Mouse (Mus musculus) ES-E14 (cell line): Measurements from ENCODE around the gene Alkbh5. TPM values are rescaled to one million over a fixed set of nuclear protein-coding genes. Genes with fewer than 3 reads are reported as not detected.
"Not testable (repeated sequence)": the region's sequence is repeated elsewhere in the genome, so short reads cannot be mapped to it uniquely, and the experiment has no call there.

ENCODE experiments used
- DNase-seq: peaks from one replicate; pipeline ENCODE4 v3.0.0-alpha.2; 2013; ENCODE audit warnings: low read depth, low spot score
- H3K27ac ChIP-seq: 2 replicates; pipeline ENCODE4 v1.5.1; 2012; ENCODE audit warnings: low read depth, mild to moderate bottlenecking, low read length, moderate library complexity, mixed read lengths; ENCODE audit not compliant: poor library complexity, insufficient read depth, severe bottlenecking
- H3K36me3 ChIP-seq: 2 replicates; pipeline ENCODE4 v1.6.1; 2012; ENCODE audit warnings: mild to moderate bottlenecking, low read length, moderate library complexity, mixed read lengths; ENCODE audit not compliant: control insufficient read depth, poor library complexity, insufficient read depth, severe bottlenecking
- H3K4me1 ChIP-seq, 2 experiments: fragments of 150-350 bp in 1 of 2; sonication (generic) in 1 of 2; 2 replicates each; pipeline ENCODE4 v1.6.1; 2012; ENCODE audit warnings: low read length in 2 of 2, mild to moderate bottlenecking in 1 of 2, mixed read lengths in 1 of 2; ENCODE audit not compliant: control insufficient read depth in 2 of 2, insufficient read depth in 2 of 2, poor library complexity in 1 of 2
- H3K4me3 ChIP-seq, 2 experiments: fragments of 150-350 bp in 1 of 2; sonication (generic) in 1 of 2; 2 replicates each; pipeline ENCODE4 v1.5.1; 2012; ENCODE audit warnings: low read length in 2 of 2, low read depth in 1 of 2, mild to moderate bottlenecking in 1 of 2, mixed read lengths in 1 of 2; ENCODE audit not compliant: insufficient read depth in 1 of 2, poor library complexity in 1 of 2, severe bottlenecking in 1 of 2
- H3K9ac ChIP-seq: 2 replicates; pipeline ENCODE4 v1.6.1; 2012; ENCODE audit warnings: low read depth, mild to moderate bottlenecking, low read length, mixed read lengths; ENCODE audit not compliant: poor library complexity, insufficient read depth, severe bottlenecking
- H3K9me3 ChIP-seq: fragments of 150-350 bp; sonication (generic); 2 replicates; pipeline ENCODE4 v1.6.1; 2012; ENCODE audit warnings: low read depth, mild to moderate bottlenecking, low read length; ENCODE audit not compliant: control insufficient read depth, insufficient read depth
- CHD2 ChIP-seq: IDR thresholded peaks from 2 replicates; pipeline ENCODE4 v1.6.1; 2014; ENCODE audit warnings: mild to moderate bottlenecking, low read depth, low read length, inconsistent platforms
- HCFC1 ChIP-seq: IDR thresholded peaks from 2 replicates; pipeline ENCODE4 v1.6.1; 2012; ENCODE audit warnings: low read length, inconsistent platforms, borderline replicate concordance; ENCODE audit not compliant: insufficient read depth
- MAFK ChIP-seq: IDR thresholded peaks from 2 replicates; pipeline ENCODE4 v1.6.1; 2014; ENCODE audit warnings: mild to moderate bottlenecking, low read depth, low read length, inconsistent platforms; ENCODE audit not compliant: insufficient read depth
- ZC3H11A ChIP-seq: IDR thresholded peaks from 2 replicates; pipeline ENCODE4 v1.6.1; 2012; ENCODE audit warnings: low read depth, mild to moderate bottlenecking, inconsistent platforms, low read length, borderline replicate concordance
- ZNF384 ChIP-seq: IDR thresholded peaks from 2 replicates; pipeline ENCODE4 v1.6.1; 2012; ENCODE audit warnings: low read depth, low read length, inconsistent platforms
- in situ Hi-C, 2 experiments: fragments of 600-800 bp; cut with MboI; formaldehyde crosslinking; loops; one replicate each; pipeline ENCODE4 v1.15.1; 2025; ENCODE audit warnings: low sequenced_read_pairs in 2 of 2, inconsistent platforms in 1 of 2; ENCODE audit not compliant: unreplicated experiment in 2 of 2
- total RNA-seq: library from RNA; depleted of rRNA; stranded (reverse); fragments of 300-350 nt; gene quantifications from 2 replicates; pipeline ENCODE4 v1.2.3, GENCODE M21; 2012; rRNA removed

Alkbh5 gene
- total RNA-seq, 1 experiment: 27.6 TPM

DNA sequence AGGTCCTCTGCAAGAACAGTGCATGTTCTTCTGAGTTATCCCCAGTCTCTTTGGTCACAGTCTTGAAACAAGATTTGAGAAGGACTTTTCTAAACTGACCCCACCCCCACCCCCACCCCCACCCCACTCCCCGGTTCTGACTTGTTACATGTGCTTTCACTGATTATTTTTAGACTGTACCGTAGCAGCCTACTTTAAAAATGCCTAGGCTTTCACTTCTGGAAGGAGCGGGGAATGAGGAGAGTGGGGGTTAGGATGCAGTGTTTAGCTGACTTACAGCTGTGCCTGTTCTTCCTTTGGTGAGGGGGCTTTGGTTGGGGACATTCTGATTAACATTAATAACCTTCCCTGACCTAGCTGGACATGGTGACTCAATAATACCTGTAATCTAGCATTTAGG, 11.9 kb downstream of the Alkbh5 start:
- Histone ChIP-seq H3K27ac (no peak overlapping the region), H3K4me3 (no peak overlapping the region)
- in situ Hi-C loops: no loop called here

DNA sequence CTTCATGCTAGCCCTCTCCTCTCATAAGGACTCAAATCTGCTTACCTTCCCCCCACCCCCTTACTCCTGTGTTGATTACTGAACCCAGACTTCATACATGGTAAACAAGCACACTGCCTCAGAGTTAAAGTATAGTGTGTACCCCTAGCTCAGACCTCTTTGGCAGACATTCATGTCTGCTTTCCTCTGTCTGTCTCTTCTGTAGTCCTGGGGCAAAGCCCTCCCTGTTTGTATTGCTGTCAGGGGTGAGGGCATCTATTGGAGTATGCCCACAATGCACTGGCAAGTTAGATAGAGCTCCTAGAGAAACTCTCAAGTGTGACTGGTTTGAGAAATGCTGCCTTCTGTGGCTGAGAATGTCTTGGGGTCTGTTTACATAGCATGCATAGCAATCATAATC, 16.9 kb downstream of the Alkbh5 start:
- Histone ChIP-seq H3K36me3 (peaks cover 42% of the 10 kb centered on the region), H3K4me1 (no peaks in the 10 kb centered on the region), H3K4me3 (no peak overlapping the region), H3K9me3 (no peaks in the 10 kb centered on the region), H3K27ac (no peak overlapping the region), H3K9ac (no peak overlapping the region)
- TF ChIP-seq CHD2 (no peak), ZNF384 (no peak), ZC3H11A (no peak), MAFK (no peak), HCFC1 (no peak)
- in situ Hi-C loops: no loop called here
- DNase-seq: no peak

More for the DNA sequence above, 11.9 kb downstream of the Alkbh5 start:
- Histone ChIP-seq H3K4me1 (no peaks in the 10 kb centered on the region), H3K9ac (no peak overlapping the region), H3K36me3 (peaks cover 33% of the 10 kb centered on the region), H3K9me3 (no peaks in the 10 kb centered on the region)
- TF ChIP-seq MAFK: no peak
- no peak for TF ChIP-seq ZNF384
- DNase-seq: no peak

- TF ChIP-seq ZNF384 (0 out of 2 replicates have a peak, but pooled peaks have one; percentile 9), ZC3H11A (no peak)
- in situ Hi-C loops: no loop called here
- H3K9me3 ChIP-seq: no peaks in the 10 kb centered on the region
- no peak overlapping the region for H3K9ac ChIP-seq
- peaks cover 28% of the 10 kb centered on the region for H3K36me3 ChIP-seq
- DNase-seq: no peak
- no peaks in the 10 kb centered on the region for H3K4me1 ChIP-seq
- H3K27ac ChIP-seq: no peak overlapping the region
- no peak overlapping the region for H3K4me3 ChIP-seq
Observed at GRCm38 (mm10) chr11:60557675-60558074, 21.5 kb downstream of the Alkbh5 start.

GRCm38 (mm10) chr11:60559342-60559741, 23.2 kb downstream of the Alkbh5 start:
- Histone ChIP-seq H3K27ac (no peak overlapping the region), H3K36me3 (peaks cover 17% of the 10 kb centered on the region), H3K9me3 (no peaks in the 10 kb centered on the region), H3K9ac (no peak overlapping the region), H3K4me1 (no peaks in the 10 kb centered on the region), H3K4me3 (no peak overlapping the region)
- TF ChIP-seq HCFC1 (no peak), CHD2 (no peak), ZNF384 (no peak), MAFK (no peak), ZC3H11A (0 out of 2 replicates have a peak, but pooled peaks have one; percentile 42)
- in situ Hi-C loops: no loop called here
- peak; percentile 60 for DNase-seq

GRCm38 (mm10) chr11:60574006-60574405, 37.8 kb downstream of the Alkbh5 start:
- DNase-seq, H3K9ac ChIP-seq, H3K4me1 ChIP-seq, H3K9me3 ChIP-seq, H3K27ac ChIP-seq, H3K36me3 ChIP-seq, in situ Hi-C loops: not testable (repeated sequence)
- H3K4me3 ChIP-seq: peak overlapping the region in 1 of 2 experiments; percentile 42; a peak in 2 of 4 replicates

Other genes starting within 250 kb of the Alkbh5 start
- gene Tom1l2, start 183.5 kb upstream of the Alkbh5 start, total RNA-seq: 9.3 and 10.4 TPM in 2 replicates
- 1.9 and 2.0 TPM in 2 replicates for gene Drc3, start 183.1 kb upstream of the Alkbh5 start, total RNA-seq
- 19.6 and 19.7 TPM in 2 replicates for gene Gid4, start 119.2 kb upstream of the Alkbh5 start, total RNA-seq
- 32.5 and 34.3 TPM in 2 replicates for gene Atpaf2, start 117.9 kb upstream of the Alkbh5 start, total RNA-seq
- 84.4 and 96.7 TPM in 2 replicates for gene Drg2, start 81.8 kb upstream of the Alkbh5 start, total RNA-seq
- gene Myo15, start 67.0 kb upstream of the Alkbh5 start, total RNA-seq: 0.31 and 0.42 TPM in 2 replicates
- 25.5 and 33.0 TPM in 2 replicates for gene Llgl1, start 163.3 kb downstream of the Alkbh5 start, total RNA-seq
- gene Flii, start 190.9 kb downstream of the Alkbh5 start, total RNA-seq: 53.3 and 55.3 TPM in 2 replicates
- gene Mief2, start 192.0 kb downstream of the Alkbh5 start, total RNA-seq: 24.8 and 39.2 TPM in 2 replicates
- gene Top3a, start 241.0 kb downstream of the Alkbh5 start, total RNA-seq: 19.7 and 20.0 TPM in 2 replicates
- 23.1 and 27.4 TPM in 2 replicates for gene Smcr8, start 241.1 kb downstream of the Alkbh5 start, total RNA-seq